Mouse (Mus musculus): ENCODE measurements around the gene Las1l. TPM values are rescaled to one million over a fixed set of nuclear protein-coding genes. Genes with fewer than 3 reads are reported as not detected.
A peak's percentile ranks its signal among the peaks of the same experiment; 100 is the strongest.

Las1l gene
- 62.7 and 65.6 TPM in 2 replicates for polyA plus RNA-seq (2015; fragmentation: Nextera tagmentation; extraction: Ambion mirVana)

GRCm38 (mm10) chrX:95956497-95957293 lies at the start of gene Las1l:
Gene Las1l (minus strand): TSS chrX:95956962.
- H3K4me1 ChIP-seq (ENCODE audit: control insufficient read depth, insufficient read depth, low read length) = 0 out of 2 replicates have a peak, but pooled peaks cover 4% of the 10 kb centered on the region
- no peaks in the 10 kb centered on the region for H3K27me3 ChIP-seq (replicated peaks; ENCODE audit: control insufficient read depth, insufficient read depth, low read length)
- H3K9me3 ChIP-seq (ENCODE audit: control insufficient read depth, low read length) = no peaks in the 10 kb centered on the region
- peak; percentile 100 for ATAC-seq
- H3K4me2 ChIP-seq (ENCODE audit: low read depth, low read length) = peak within 1 kb of the TSS; percentile 53
- peak within 1 kb of the TSS; percentile 61 for H3K4me3 ChIP-seq (ENCODE audit: low read length)
- H3K27ac ChIP-seq (ENCODE audit: low read length) = no peak within 1 kb of the TSS
- 17% methylated on average over 42 of the region's 42 CpGs for WGBS
- H3K9ac ChIP-seq (ENCODE audit: low read depth, low read length) = peak within 1 kb of the TSS; percentile 71
- no peaks in the 10 kb centered on the region for H3K36me3 ChIP-seq (ENCODE audit: control insufficient read depth, insufficient read depth, low read length)

DNA sequence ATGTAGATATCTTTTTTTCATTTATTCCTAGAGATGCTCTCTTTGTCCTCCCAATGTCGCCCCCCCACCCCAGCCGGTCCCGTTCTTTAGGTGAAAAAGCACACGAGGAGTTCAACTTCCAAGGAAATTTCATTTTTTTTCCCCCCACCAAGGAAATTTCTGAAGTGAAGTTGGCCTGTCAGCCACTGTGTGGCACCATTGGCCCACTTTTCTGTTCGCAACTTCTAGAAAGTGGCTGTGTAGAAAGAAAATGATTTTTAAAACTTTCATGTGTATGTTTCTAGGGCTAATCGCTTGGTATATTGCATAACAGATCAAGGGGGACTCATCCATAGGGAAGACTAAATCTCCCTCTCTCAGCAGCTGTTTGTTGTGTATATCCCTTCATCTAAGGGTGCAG lies 49.6 kb upstream of the Las1l start:
- no peak for ATAC-seq
- WGBS = 73% methylated on average over 6 of the region's 6 CpGs
- Histone ChIP-seq H3K36me3 (ENCODE audit: control insufficient read depth, insufficient read depth, low read length) (no peaks in the 10 kb centered on the region), H3K4me3 (ENCODE audit: low read length) (no peak overlapping the region), H3K27ac (ENCODE audit: low read length) (no peak overlapping the region), H3K9ac (ENCODE audit: low read depth, low read length) (no peak overlapping the region), H3K27me3 (replicated peaks; ENCODE audit: control insufficient read depth, insufficient read depth, low read length) (no peaks in the 10 kb centered on the region), H3K9me3 (ENCODE audit: control insufficient read depth, low read length) (no peaks in the 10 kb centered on the region), H3K4me2 (ENCODE audit: low read depth, low read length) (no peak overlapping the region), H3K4me1 (ENCODE audit: control insufficient read depth, insufficient read depth, low read length) (no peaks in the 10 kb centered on the region)

DNA sequence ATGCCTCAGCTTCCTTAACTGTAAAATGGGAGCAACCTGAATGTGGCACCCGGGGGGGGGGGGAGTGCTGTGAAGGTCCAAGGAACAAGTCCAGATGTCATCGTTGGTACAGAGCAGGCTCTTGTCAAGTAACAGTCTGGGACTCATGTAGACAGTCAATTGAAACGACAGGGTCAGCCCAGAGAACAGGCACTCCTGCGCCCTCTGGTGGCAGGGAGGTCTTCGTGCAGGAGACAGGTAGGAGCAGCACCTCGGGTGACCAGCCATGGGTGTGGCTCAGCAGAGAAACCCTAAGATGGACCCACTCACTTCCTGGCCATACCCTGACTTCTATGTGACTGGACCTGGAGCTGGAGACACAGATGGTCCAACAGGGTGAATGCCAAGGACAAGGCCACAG lies 42.8 kb upstream of the Las1l start:
- 77% methylated on average over 6 of the region's 6 CpGs for WGBS
- H3K27me3 ChIP-seq (replicated peaks; ENCODE audit: control insufficient read depth, insufficient read depth, low read length) = no peaks in the 10 kb centered on the region
- no peak overlapping the region for H3K4me3 ChIP-seq (ENCODE audit: low read length)
- H3K36me3 ChIP-seq (ENCODE audit: control insufficient read depth, insufficient read depth, low read length) = no peaks in the 10 kb centered on the region
- H3K4me2 ChIP-seq (ENCODE audit: low read depth, low read length) = no peak overlapping the region
- no peaks in the 10 kb centered on the region for H3K9me3 ChIP-seq (ENCODE audit: control insufficient read depth, low read length)
- H3K4me1 ChIP-seq (ENCODE audit: control insufficient read depth, insufficient read depth, low read length) = no peaks in the 10 kb centered on the region
- ATAC-seq = no peak
- no peak overlapping the region for H3K9ac ChIP-seq (ENCODE audit: low read depth, low read length)
- no peak overlapping the region for H3K27ac ChIP-seq (ENCODE audit: low read length)

- ATAC-seq = no peak
- H3K4me2 ChIP-seq (ENCODE audit: low read depth, low read length) = no peak overlapping the region
- no peak overlapping the region for H3K27ac ChIP-seq (ENCODE audit: low read length)
- no peaks in the 10 kb centered on the region for H3K9me3 ChIP-seq (ENCODE audit: control insufficient read depth, low read length)
- no peaks in the 10 kb centered on the region for H3K27me3 ChIP-seq (replicated peaks; ENCODE audit: control insufficient read depth, insufficient read depth, low read length)
- no peak overlapping the region for H3K4me3 ChIP-seq (ENCODE audit: low read length)
- H3K9ac ChIP-seq (ENCODE audit: low read depth, low read length) = no peak overlapping the region
- no peaks in the 10 kb centered on the region for H3K4me1 ChIP-seq (ENCODE audit: control insufficient read depth, insufficient read depth, low read length)
- H3K36me3 ChIP-seq (ENCODE audit: control insufficient read depth, insufficient read depth, low read length) = no peaks in the 10 kb centered on the region
- WGBS = 56% methylated on average over 3 of the region's 3 CpGs
Measured at GRCm38 (mm10) chrX:95993206-95993605, 36.4 kb upstream of the Las1l start.

- WGBS = 60% methylated on average over 8 of the region's 9 CpGs
- Histone ChIP-seq H3K27ac (ENCODE audit: low read length) (peak overlapping the region; percentile 41), H3K4me1 (ENCODE audit: control insufficient read depth, insufficient read depth, low read length) (no peaks in the 10 kb centered on the region), H3K27me3 (replicated peaks; ENCODE audit: control insufficient read depth, insufficient read depth, low read length) (no peaks in the 10 kb centered on the region), H3K9ac (ENCODE audit: low read depth, low read length) (no peak overlapping the region), H3K36me3 (ENCODE audit: control insufficient read depth, insufficient read depth, low read length) (no peaks in the 10 kb centered on the region), H3K4me3 (ENCODE audit: low read length) (no peak overlapping the region), H3K4me2 (ENCODE audit: low read depth, low read length) (no peak overlapping the region), H3K9me3 (ENCODE audit: control insufficient read depth, low read length) (no peaks in the 10 kb centered on the region)
- ATAC-seq = peak; percentile 66
Measured at GRCm38 (mm10) chrX:95969936-95970335, 13.2 kb upstream of the Las1l start.

DNA sequence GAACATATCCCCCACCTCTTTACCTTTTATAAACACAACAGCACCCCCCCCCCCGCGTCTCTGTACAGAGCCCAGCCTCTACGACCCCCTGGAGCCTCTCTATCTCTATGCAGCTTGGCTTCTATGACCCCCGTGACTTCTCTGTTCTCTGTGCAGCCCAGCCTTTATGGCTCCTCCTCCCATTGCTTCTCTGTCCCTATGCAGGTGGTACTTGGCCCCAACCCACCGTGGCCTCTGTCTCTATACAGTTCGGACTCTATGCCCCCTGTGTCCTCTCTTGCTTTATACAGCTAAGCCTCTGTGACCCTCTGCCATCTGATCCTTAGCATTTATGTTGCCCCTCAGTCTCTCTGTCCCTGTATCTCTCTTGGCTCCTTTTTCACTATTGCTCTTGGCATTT lies 12.4 kb upstream of the Las1l start:
- no peak overlapping the region for H3K4me2 ChIP-seq (ENCODE audit: low read depth, low read length)
- 42% methylated on average over 6 of the region's 6 CpGs for WGBS
- ATAC-seq = no peak; the same call in 1 of the 2 replicates

GRCm38 (mm10) chrX:95968594-95968965 lies 11.8 kb upstream of the Las1l start:
- H3K27me3 ChIP-seq (replicated peaks; ENCODE audit: control insufficient read depth, insufficient read depth, low read length) = no peaks in the 10 kb centered on the region
- H3K4me2 ChIP-seq (ENCODE audit: low read depth, low read length) = peak overlapping the region; percentile 57
- H3K9me3 ChIP-seq (ENCODE audit: control insufficient read depth, low read length) = no peaks in the 10 kb centered on the region
- ATAC-seq = peak; percentile 88
- H3K4me1 ChIP-seq (ENCODE audit: control insufficient read depth, insufficient read depth, low read length) = no peaks in the 10 kb centered on the region
- 25% methylated on average over 6 of the region's 6 CpGs for WGBS
- H3K36me3 ChIP-seq (ENCODE audit: control insufficient read depth, insufficient read depth, low read length) = no peaks in the 10 kb centered on the region
- H3K9ac ChIP-seq (ENCODE audit: low read depth, low read length) = peak overlapping the region; percentile 68
- H3K4me3 ChIP-seq (ENCODE audit: low read length) = peak overlapping the region; percentile 48
- peak overlapping the region; percentile 65; the same call in 1 of the 2 replicates for H3K27ac ChIP-seq (ENCODE audit: low read length)

More for the DNA sequence above, 12.4 kb upstream of the Las1l start:
- Histone ChIP-seq H3K27ac (ENCODE audit: low read length) (no peak overlapping the region), H3K4me3 (ENCODE audit: low read length) (no peak overlapping the region), H3K36me3 (ENCODE audit: control insufficient read depth, insufficient read depth, low read length) (no peaks in the 10 kb centered on the region), H3K9ac (ENCODE audit: low read depth, low read length) (no peak overlapping the region), H3K4me1 (ENCODE audit: control insufficient read depth, insufficient read depth, low read length) (no peaks in the 10 kb centered on the region), H3K9me3 (ENCODE audit: control insufficient read depth, low read length) (no peaks in the 10 kb centered on the region), H3K27me3 (replicated peaks; ENCODE audit: control insufficient read depth, insufficient read depth, low read length) (no peaks in the 10 kb centered on the region)

DNA sequence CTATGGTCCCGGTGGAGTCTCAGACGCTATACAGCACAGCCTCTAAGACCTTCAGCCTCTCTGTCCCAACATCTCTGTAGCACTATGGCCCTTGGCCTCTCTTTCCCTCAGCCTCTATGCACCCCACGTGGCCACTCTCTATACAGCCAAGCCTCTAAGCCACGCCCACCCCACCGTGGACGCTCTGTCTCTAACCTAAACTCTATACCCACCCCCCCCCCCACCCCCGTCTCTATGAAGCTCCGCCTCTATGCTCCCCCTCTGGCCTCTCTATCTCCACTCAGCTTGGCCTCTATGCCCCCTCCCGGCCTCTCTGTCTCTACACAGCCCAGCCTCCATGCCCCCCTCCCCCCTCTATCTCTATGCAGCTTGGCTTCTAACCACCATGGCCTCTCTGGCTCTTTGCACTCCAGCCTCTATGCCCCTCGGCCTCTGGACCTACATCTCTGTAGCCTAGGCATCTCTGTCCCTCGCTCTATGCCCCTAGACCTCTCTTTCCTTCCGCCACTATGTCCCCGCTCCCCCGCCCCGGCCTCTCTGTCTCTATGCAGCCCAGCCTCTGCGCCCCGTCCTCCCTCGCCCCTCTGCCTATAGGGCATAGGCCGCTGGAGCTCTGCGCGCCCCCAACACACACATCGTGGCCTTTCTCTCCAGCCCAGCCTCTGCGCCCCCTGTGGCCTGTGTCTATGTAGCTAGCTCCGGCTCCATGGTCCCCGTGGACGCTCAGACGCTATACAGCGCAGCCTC lies 11.3 kb upstream of the Las1l start:
- ATAC-seq = peak; percentile 78
- Histone ChIP-seq H3K4me2 (ENCODE audit: low read depth, low read length) (peak overlapping the region; percentile 57), H3K9ac (ENCODE audit: low read depth, low read length) (peak overlapping the region; percentile 68), H3K9me3 (ENCODE audit: control insufficient read depth, low read length) (no peaks in the 10 kb centered on the region), H3K27ac (ENCODE audit: low read length) (peak overlapping the region; percentile 65), H3K4me1 (ENCODE audit: control insufficient read depth, insufficient read depth, low read length) (no peaks in the 10 kb centered on the region), H3K27me3 (replicated peaks; ENCODE audit: control insufficient read depth, insufficient read depth, low read length) (no peaks in the 10 kb centered on the region), H3K36me3 (ENCODE audit: control insufficient read depth, insufficient read depth, low read length) (no peaks in the 10 kb centered on the region), H3K4me3 (ENCODE audit: low read length) (peak overlapping the region; percentile 48)
- 13% methylated on average over 26 of the region's 28 CpGs for WGBS

- H3K9ac ChIP-seq (ENCODE audit: low read depth, low read length) = no peak overlapping the region
- H3K27ac ChIP-seq (ENCODE audit: low read length) = no peak overlapping the region
- no peaks in the 10 kb centered on the region for H3K36me3 ChIP-seq (ENCODE audit: control insufficient read depth, insufficient read depth, low read length)
- no peak overlapping the region for H3K4me2 ChIP-seq (ENCODE audit: low read depth, low read length)
- no peaks in the 10 kb centered on the region for H3K4me1 ChIP-seq (ENCODE audit: control insufficient read depth, insufficient read depth, low read length)
- no peak for ATAC-seq
- H3K27me3 ChIP-seq (replicated peaks; ENCODE audit: control insufficient read depth, insufficient read depth, low read length) = no peaks in the 10 kb centered on the region
- 71% methylated on average over 6 of the region's 6 CpGs for WGBS
- H3K4me3 ChIP-seq (ENCODE audit: low read length) = no peak overlapping the region
- no peaks in the 10 kb centered on the region for H3K9me3 ChIP-seq (ENCODE audit: control insufficient read depth, low read length)
Measured at GRCm38 (mm10) chrX:95965036-95965435, 8.3 kb upstream of the Las1l start.
